Mouse (Mus musculus): Measurements from ENCODE around the gene Spns2.

GRCm38 (mm10) chr11:72514967-72515366 lies 25.3 kb upstream of the Spns2 start:
- TF ChIP-seq EP300 (IDR thresholded peaks at IDR 0.05) (no peak), CTCF (IDR thresholded peaks at IDR 0.05) (no peak)

Data from lung, postnatal 0 days (tissue).